Mouse (Mus musculus) lung, postnatal 36 days (tissue): ENCODE data around the gene Jakmip3.

Experiments
- DNase-seq: peaks from one replicate; pipeline ENCODE4 v3.0.0; 2022; ENCODE audit warnings: mixed read lengths

The Jakmip3 gene

GRCm38 (mm10) chr7:138940612-138941461, at the start of gene Jakmip3:
Gene Jakmip3, plus strand, starts transcription at chr7:138940730.
- DNase-seq = no peak

- DNase-seq = no peak
These were observed 42.4 kb upstream of the Jakmip3 start for GRCm38 (mm10) chr7:138898122-138898521.

DNA sequence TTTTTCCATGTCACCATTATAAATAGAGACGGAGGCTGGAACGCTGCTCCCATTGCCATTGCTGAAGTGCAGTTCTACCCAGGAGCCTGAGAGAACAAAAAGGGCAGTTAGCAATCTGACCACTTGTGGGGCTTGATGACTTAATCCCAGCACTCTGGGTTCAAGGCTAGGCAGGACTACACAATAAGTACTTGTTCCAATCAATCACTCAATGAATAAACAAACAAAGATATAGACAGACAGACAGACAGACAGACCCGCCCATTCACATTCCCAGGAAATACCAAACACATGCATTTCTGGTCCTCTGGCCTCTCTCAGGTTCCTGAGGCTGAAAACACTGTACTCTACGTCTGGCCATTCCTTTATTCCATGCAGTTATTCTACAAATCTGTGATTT, 41.8 kb upstream of the Jakmip3 start:
- DNase-seq = no peak

- no peak for DNase-seq
These were observed 36.6 kb upstream of the Jakmip3 start for GRCm38 (mm10) chr7:138903886-138904435.

- peak; percentile 59 for DNase-seq
These were observed 34.1 kb upstream of the Jakmip3 start for GRCm38 (mm10) chr7:138906441-138906840.

DNA sequence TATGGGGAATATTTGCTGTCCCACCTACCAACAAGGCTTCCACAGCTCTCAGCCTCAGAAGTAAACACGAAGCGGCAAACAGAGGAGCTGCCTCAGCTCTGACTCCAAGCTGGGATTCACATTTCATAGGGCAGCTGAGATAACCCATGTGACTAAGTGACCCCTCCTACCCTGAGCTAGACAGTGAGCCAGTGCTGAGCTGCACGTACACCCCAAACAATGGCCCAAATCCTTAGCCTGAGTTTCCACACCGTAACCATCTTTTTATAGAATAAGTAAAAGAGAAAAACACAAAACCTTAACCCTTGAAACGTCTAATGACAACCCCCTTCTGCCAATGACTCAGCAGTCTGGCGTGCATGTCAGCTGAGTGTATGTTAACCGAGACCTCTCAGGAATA, 33.5 kb upstream of the Jakmip3 start:
- peak; percentile 75 for DNase-seq

DNA sequence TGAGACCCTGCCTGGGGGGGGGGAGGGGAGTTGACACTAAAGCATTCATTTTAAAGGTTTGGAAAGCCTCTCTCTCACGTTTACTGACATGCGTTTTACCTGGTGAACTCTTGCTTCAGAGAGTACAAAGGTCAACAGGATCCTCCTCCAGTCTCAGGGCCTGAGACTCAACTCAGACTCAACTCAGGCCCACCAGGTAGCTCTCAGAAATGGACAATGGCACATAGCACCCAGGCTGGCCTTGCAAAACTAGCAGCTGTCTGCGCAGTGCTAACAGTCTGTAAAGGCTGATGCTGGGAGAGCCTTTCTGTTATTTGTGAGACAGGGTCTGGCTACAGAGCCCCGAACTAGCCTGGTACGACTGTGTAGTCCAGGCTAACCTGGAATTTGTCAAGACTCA, 32.6 kb upstream of the Jakmip3 start:
- no peak for DNase-seq

GRCm38 (mm10) chr7:138908768-138909276, 31.7 kb upstream of the Jakmip3 start:
- no peak for DNase-seq

DNA sequence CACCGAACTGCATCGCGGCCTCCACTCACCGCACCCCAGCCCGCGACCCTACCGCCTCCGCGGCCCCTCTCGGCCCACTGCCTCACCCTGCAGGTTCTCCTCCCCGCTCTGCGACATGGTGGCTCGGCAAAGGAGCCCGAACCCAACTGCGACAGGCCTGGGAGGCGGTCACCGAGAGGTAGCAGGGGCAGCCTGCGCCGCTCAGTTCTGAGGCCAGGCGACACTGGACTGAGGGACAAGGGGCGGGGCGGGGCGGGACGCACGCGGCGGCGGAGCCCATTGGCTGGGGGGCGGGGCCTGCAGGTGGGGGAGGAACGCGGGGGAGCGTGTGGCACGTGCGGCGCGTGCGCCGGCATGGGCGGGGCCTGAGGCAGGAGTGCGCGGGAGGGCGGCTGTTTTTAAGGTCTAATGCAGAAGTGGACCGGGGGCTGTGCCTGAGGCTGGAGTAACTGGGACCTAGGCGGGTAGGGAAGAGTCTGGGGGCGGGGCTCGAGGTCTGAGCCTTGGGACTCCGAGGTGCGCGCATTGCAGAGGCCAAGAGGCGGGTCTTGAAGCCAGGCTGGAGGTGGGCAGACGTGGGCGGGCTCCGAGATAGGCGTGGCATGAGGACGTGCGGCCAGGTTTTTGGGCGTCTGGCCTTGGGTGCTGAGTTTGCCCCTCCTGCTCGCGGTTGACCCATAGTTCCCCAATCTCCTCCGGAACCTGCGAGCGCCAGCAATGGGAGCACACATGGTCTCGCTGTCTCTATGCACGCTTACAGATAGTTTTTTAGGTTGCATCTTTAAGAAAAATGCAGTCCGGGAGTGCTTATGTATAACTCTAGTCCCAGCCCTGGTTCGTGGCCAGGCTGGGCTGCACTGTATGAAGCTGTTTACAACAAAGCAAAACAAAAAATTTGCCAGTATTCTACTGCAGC, 31.0 kb upstream of the Jakmip3 start, which contains the start of gene Bnip3:
Gene Bnip3, minus strand, starts transcription at position 243 of the 916 bp plus-strand sequence.
- DNase-seq = peak; percentile 95

DNA sequence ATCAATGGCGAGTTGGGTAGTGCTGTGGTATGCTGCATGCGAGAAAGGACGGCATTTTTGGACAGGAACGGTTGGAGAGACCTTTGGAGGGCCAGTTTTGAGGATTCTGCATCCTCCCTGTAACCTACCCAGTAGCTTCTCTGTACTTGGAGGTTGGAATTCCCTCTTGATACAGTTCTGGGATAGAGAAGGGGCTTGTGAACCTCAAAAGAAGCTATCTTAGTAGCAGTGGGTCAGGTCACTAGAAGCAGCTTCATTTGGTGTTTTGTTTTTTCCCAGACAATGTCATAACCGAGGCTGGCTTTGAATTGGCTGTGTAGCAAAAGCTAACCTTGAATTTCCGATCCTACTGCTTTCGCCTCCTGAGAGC, 30.4 kb upstream of the Jakmip3 start:
- DNase-seq = no peak

DNA sequence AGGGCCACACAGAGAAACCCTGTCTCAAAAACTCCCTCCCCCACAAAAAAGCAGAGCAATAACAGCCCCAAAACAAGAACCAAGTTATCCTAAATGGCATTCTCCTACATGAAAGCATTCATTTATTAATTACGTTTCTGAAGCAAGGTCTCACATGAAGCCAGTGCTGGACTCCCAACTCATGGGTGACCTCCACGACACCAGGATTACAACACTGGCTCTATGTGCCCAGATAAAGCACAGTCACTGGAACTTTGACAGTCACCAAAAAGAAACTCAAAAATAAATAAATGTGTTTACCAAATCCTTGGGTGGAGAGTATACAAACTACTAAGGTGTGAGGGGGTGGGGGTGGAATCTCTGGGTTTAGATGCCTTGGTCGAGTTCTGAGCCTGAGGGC, 26.9 kb upstream of the Jakmip3 start:
- DNase-seq = no peak

GRCm38 (mm10) chr7:138919156-138919944, 21.2 kb upstream of the Jakmip3 start:
- peak; percentile 95 for DNase-seq

DNA sequence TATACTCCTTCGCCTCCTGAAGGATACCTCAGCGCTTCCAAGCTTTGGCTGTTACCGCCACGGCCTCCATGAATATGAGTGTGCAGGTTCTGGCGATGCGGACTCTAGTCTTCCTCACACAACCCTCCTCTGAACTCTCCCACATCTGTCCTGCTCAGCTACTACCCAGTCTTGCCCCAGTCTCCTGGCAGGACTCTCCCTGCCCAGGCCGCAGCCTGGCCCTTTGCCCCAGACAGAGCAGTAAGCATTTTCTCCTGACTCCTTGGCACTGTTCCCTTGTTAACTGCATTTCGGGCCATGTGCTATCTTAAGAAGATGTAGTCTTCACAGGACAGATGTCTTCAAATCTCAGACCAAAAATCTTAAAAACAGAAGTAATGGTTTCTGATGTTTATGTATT, 18.9 kb upstream of the Jakmip3 start:
- no peak for DNase-seq

DNA sequence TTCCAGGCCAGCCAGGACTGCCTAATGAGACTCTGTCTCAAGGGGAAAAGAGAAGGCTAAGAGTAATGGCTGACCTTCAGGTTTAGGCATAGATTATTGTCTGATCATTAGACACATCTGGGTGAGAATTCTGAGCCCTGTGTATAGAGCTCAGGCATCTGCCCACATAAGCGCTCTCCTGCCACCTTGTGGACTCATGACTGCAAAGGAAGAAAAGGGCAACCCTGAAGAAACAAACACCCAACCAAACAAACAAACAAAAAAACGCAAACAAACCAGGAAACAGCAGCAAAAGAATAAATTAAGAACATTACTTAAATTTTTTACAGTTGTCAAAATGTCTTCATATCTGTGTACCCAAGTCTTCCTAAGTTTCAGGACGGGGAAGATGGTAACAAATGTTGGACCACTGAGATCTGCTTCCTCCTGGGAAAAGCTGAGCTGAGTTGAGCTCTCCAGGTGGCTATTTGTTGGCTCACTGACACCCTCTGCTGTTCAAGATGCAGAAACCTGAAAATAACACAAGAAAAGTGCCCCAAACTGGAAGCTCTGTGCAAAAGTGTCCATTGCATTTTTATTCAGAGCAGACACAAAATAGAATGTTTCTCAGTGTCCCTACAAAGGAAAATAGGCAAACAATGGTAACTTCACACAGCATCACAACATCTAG, 16.6 kb upstream of the Jakmip3 start:
- peak; percentile 75 for DNase-seq

GRCm38 (mm10) chr7:138928456-138928855, 12.1 kb upstream of the Jakmip3 start:
- no peak for DNase-seq

GRCm38 (mm10) chr7:138934523-138934922, 6.0 kb upstream of the Jakmip3 start:
- DNase-seq = no peak

DNA sequence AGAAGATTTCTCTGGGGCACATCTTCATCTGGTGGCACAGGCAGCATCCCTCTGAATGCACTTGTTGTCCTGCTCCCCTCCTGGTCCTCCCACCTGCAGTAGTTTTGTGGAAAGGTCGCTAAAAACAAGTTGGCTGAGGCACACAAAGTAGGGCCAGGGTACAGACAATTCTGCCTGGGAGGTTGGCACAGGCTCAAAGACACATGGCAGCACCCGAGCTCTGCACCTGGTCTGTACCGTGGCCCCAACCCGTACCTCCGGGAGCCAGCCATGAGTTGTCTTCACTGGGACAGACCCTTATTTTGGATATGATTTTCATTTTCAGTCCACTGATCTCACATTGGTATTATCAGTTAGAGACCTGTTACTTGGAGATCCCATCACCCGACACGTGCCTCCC, 1.5 kb upstream of the Jakmip3 start:
- DNase-seq = no peak

DNA sequence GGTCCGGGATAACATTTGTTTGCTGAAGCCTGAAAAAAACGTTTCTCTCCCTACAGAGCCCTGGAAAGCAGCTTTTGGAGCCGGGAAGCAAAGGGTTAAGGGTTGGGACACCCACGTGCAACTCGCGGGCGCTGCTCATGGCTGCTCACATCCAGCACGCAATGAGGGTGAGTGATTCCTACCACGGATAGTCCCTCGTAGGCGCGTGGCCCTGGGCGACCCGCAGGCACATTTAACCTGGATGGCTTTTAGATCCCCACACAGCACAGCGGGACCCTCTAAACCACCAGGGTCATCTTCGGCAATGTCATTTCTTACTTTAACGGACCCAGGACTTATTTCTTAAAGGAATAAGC, 296 bp upstream of the Jakmip3 start:
- DNase-seq = no peak

DNA sequence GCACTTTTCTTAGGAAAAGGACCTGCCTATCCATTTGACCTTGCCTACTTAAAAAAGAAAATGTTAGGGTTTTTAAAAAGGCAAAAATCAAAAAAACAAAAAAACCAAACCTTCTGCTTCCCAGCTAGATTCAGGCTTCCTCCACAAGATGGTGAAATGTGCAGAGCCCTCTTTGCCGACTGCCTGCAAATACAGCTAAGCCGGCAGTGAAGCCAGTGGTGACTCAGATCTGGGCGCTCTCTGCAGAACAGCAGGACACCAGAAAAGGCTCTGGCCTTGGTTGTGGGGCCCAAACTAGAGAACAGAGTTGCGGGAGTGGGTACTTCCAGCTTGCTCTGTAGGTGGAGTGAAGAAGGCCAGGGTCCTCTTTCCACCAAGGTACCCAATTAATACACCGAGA, 1.0 kb downstream of the Jakmip3 start:
- no peak for DNase-seq

- no peak for DNase-seq
These were observed 1.8 kb downstream of the Jakmip3 start for GRCm38 (mm10) chr7:138942301-138942700.

GRCm38 (mm10) chr7:138945668-138946067, 5.1 kb downstream of the Jakmip3 start:
- no peak for DNase-seq

DNA sequence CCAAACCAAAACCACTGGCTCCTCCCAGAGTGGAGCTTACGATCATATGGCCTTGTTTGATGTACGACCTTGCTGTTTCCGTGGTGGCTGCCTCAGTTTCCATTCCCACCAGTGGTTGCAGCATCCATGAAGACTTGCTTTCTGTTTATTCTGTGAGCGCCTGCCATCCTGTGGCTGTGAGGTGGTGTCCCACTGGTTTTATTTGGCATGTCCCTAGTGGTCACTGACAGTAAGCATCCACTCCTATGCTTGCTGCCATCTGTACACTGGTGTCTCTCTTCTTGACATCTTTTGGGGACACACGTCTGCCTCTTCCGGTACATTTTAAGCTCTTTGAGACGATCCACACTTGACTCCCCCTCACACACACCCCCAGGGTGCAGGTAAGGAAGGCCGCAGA, 7.2 kb downstream of the Jakmip3 start:
- no peak for DNase-seq
